Mouse (Mus musculus) myocyte (in vitro differentiated cells): ENCODE results near the gene Bdkrb2.

Experiments
- E2F4 ChIP-seq: IDR thresholded peaks from one replicate; pipeline ENCODE4 v1.6.1; 2011; ENCODE audit warnings: mild to moderate bottlenecking, control low read depth, moderate library complexity; ENCODE audit not compliant: insufficient read depth
- POLR2A ChIP-seq: IDR thresholded peaks from one replicate; pipeline ENCODE4 v1.6.1; 2011; ENCODE audit warnings: low read depth, mild to moderate bottlenecking, control low read depth, moderate library complexity; ENCODE audit not compliant: insufficient read length
- POLR2AphosphoS2 ChIP-seq: IDR thresholded peaks from one replicate; pipeline ENCODE4 v1.6.1; 2011; ENCODE audit warnings: low read depth, control low read depth; ENCODE audit not compliant: insufficient read length
- USF1 ChIP-seq: IDR thresholded peaks from one replicate; pipeline ENCODE4 v1.6.1; 2011; ENCODE audit warnings: low read depth, mild to moderate bottlenecking, control low read depth, moderate library complexity

DNA sequence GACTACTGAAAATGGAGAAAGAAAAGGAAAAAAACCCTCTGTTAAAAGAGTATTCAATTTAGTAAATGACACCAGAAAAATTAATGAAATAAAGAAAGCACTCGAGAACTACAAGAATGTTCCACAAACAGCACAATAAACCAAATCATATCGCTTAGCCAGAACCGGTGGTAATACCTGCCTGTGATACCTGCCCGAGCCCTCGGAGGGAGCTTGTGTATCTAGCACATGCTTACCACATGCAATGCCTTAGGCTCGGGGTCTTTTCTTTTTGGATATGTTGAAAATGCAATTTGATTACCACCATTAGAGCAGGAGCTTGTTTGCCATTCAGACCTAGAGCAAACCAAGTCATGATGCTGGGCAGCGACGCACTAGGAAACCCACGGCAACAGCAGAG lies 73.5 kb downstream of the Bdkrb2 start:
- TF ChIP-seq USF1: no peak
- no peak for TF ChIP-seq POLR2AphosphoS2
- no peak for TF ChIP-seq E2F4
- no peak for TF ChIP-seq POLR2A
